Mouse (Mus musculus) spleen, adult 2 months (tissue): ENCODE measurements around the gene Zfp420. TPM values are rescaled to one million over a fixed set of nuclear protein-coding genes. Genes with fewer than 3 reads are reported as not detected.

Source experiments
- DNase-seq, 2 experiments: peaks; one replicate each; pipeline versions ENCODE4 v3.0.0 to v3.0.0-alpha.2; 2012 to 2021; ENCODE audit warnings: low spot score in 2 of 2, low read depth in 1 of 2
- H3K27ac ChIP-seq: fragments of 200-500 bp; 2 replicates; pipeline ENCODE4 v1.5.1; 2012; ENCODE audit warnings: low read length, inconsistent platforms; ENCODE audit not compliant: insufficient read depth
- H3K27me3 ChIP-seq: fragments of 200-500 bp; 2 replicates; pipeline ENCODE4 v1.6.1; 2012; ENCODE audit warnings: mild to moderate bottlenecking, moderate library complexity, low read length, inconsistent platforms; ENCODE audit not compliant: control insufficient read depth, insufficient read depth
- H3K36me3 ChIP-seq: fragments of 200-500 bp; 2 replicates; pipeline ENCODE4 v1.6.1; 2012; ENCODE audit warnings: mild to moderate bottlenecking, low read length, inconsistent platforms; ENCODE audit not compliant: control insufficient read depth, insufficient read depth
- H3K4me1 ChIP-seq: fragments of 200-500 bp; 2 replicates; pipeline ENCODE4 v1.6.1; 2011; ENCODE audit warnings: inconsistent platforms; ENCODE audit not compliant: control insufficient read depth, insufficient read depth, insufficient read length
- H3K4me3 ChIP-seq: fragments of 200-500 bp; 2 replicates; pipeline ENCODE4 v1.5.1; 2011; ENCODE audit warnings: mild to moderate bottlenecking, inconsistent platforms; ENCODE audit not compliant: insufficient read depth, insufficient read length; ENCODE audit errors: extremely low read depth
- CTCF ChIP-seq: fragments of 200-500 bp; IDR thresholded peaks from 2 replicates; pipeline ENCODE4 v1.5.1; 2011; ENCODE audit warnings: mild to moderate bottlenecking, inconsistent platforms; ENCODE audit not compliant: insufficient read depth, insufficient read length, insufficient replicate concordance; ENCODE audit errors: extremely low read depth
- POLR2A ChIP-seq: fragments of 200-500 bp; IDR thresholded peaks from 2 replicates; pipeline ENCODE4 v1.6.1; 2011; ENCODE audit warnings: low read depth, low read length, inconsistent platforms
- WGBS: fragments of 180-500 bp; shearing (Covaris S2); methylation state at CpG from one replicate; pipeline ENCODE4 v1.1.7; 2018; 5-methylcytosine and 5-hydroxymethylcytosine counted together
- polyA plus RNA-seq: library from polyadenylated mRNA; depleted of rRNA; stranded (reverse); fragments of >200 nt; gene quantifications from 2 replicates; pipeline ENCODE4 v1.2.3, GENCODE M21; 2012

The Zfp420 gene
- polyA plus RNA-seq, 1 experiment: 1.2 TPM

DNA sequence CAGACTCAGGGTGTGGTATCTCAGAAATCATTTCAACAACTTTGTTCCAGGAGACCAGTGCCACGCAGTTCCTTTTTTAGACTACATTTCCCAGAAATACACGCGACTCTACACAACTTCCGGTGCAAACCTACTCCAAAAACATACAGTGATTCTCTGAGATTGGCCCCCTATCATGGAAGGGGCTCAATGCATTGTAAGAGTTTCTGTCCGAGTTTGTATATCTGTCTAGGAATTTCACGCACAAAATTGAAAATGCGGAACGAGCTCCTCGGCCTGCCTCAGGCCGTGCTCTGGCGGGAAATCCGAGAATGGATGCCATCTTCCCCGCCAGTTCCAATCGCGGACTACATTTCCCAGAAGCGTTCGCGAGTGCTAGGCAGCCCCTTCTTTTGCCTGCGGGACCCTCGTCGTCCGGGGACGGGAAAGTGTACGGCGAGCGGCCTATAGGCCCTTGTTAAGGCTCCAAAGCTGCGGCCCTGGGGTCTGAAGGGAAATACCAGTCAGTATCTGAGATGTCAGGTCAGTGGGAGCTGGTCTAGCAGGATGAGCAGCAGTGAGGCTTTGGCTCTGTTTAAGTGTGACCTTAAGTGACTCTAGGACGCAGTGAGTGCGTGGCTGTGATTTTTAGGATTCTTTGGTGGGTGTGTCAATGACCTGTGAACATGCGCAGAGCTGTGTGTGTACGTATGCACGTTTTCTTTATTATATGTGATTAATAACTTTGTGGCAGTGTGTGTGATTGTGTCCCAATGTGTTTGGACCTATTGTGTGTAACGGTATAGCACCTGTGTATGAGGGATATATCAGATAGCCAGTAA, 48.6 kb downstream of the Zfp420 start, which contains the start of gene Zfp383:
TSS of gene Zfp383 (plus strand) at position 94 of the 821 bp plus-strand sequence.
- peaks cover 7% of the 10 kb centered on the region; the same call in 1 of the 2 replicates for H3K36me3 ChIP-seq

DNA sequence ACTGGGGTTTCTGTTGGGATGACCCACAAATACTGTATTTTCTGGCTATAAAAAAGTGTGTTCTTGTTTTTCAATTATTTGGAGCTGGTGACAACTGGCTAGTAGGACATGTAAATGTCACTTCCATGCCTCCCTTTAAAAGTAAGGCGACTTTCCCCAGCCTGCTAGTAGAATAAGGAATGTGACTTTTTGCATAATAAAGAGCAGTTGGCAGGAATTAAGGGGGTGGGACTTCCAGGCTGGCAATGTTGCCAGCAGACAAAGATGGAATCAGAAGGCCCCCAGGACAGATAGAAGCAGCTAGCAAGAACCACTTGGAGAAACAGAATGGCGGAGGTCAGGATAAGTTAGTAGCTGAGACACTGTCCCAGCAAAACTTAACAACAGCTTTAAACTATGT, 50.5 kb downstream of the Zfp420 start:
- no peaks in the 10 kb centered on the region for H3K27me3 ChIP-seq
- TF ChIP-seq CTCF: no peak
- no peak for TF ChIP-seq POLR2A
- WGBS: 90% methylated on average over 2 of the region's 2 CpGs
- no peak overlapping the region for H3K27ac ChIP-seq
- DNase-seq: no peak
- peaks cover 18% of the 10 kb centered on the region for H3K36me3 ChIP-seq
- no peak overlapping the region for H3K4me3 ChIP-seq
- no peaks in the 10 kb centered on the region for H3K4me1 ChIP-seq

More for the DNA sequence above, 48.6 kb downstream of the Zfp420 start, which contains the start of gene Zfp383:
- TF ChIP-seq CTCF (no peak), POLR2A (no peak)
- no peaks in the 10 kb centered on the region for H3K4me1 ChIP-seq
- H3K27me3 ChIP-seq: no peaks in the 10 kb centered on the region
- peak within 1 kb of the TSS; percentile 64 for H3K4me3 ChIP-seq
- peak within 1 kb of the TSS; percentile 64 for H3K27ac ChIP-seq
- WGBS: 1% methylated on average over 33 of the region's 33 CpGs
- peak; percentile 64 to 76 for DNase-seq

DNA sequence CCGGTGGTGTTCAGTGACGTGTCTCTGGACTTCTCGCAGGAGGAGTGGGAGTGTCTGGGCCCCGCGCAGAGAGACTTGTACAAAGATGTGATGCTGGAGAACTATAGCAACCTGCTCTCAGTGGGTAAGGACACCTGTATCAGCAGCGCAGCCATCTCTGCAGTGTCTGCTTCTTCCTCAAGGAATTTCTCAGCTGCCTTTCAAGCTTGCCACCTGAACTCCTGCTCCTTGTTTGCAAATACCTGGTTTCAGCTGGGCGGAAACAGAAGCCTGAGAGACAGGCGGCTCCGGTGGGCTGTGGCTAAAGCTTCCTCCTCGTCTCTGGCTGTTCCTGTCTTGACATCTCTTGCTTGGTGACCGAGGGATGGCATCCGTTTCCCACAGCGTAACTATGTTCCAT, 52.4 kb downstream of the Zfp420 start:
- Histone ChIP-seq H3K36me3 (peaks cover 20% of the 10 kb centered on the region), H3K4me3 (no peak overlapping the region)
- WGBS: 93% methylated on average over 13 of the region's 13 CpGs

DNA sequence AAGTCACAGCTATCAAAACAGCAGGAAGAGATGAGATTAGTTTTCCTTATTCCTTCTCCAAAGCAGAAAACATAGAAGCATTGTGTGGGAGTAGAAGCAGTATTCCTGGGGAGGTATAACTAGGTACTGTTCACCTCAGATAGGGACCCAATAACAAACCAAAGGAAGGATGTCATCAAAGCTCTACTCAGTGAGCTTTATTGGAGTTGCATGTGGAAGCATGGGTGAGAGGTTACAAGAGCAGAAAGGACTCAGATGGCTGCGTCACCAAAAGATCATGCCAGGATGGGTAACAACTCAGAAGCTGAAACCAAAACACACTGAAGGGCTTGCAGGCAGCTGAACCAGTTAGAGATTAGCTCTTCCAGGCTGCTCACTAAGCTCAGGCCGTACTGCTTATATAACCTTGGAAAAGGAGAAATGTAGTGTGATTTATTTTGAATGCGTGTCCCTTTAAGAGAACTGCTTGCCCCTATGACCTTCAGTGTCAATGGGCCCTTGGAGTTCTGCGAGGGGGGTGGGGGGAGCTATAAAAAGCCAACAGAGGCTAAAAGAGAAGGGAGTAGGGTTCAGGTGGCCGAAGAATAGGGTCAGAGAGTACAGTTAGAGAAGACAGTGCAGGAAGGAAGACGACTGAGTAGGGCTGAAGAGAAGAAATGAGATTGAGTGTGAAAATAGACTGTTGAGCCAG, 57.7 kb downstream of the Zfp420 start:
- Histone ChIP-seq H3K4me1 (no peaks in the 10 kb centered on the region; the same call in 1 of the 2 replicates), H3K4me3 (no peak overlapping the region), H3K27ac (no peak overlapping the region), H3K36me3 (peaks cover 15% of the 10 kb centered on the region), H3K27me3 (no peaks in the 10 kb centered on the region)
- WGBS: 76% methylated on average over 6 of the region's 6 CpGs
- no peak for DNase-seq
- TF ChIP-seq CTCF: no peak
- no peak for TF ChIP-seq POLR2A

More for the DNA sequence above, 52.4 kb downstream of the Zfp420 start:
- TF ChIP-seq POLR2A (no peak), CTCF (no peak)
- H3K4me1 ChIP-seq: no peaks in the 10 kb centered on the region
- no peaks in the 10 kb centered on the region for H3K27me3 ChIP-seq
- H3K27ac ChIP-seq: no peak overlapping the region
- no peak for DNase-seq

DNA sequence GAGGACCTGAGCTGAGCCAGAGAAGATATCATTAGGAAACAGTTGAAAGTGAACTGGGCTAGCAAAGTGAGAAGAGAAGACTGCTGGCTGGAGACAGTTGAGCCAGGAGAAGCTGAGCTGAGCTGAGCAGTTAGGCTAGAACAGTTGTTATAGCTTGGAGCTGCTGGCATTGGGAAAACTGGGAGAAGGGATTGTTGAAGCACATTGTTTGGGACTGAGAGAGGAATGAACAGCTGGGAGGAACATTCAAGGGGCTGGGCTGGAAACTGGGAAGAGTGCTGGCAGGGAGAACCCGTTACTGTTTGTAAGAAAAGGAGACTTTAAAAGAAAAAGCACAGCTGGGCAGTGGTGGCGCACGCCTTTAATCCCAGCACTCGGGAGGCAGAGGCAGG, 58.3 kb downstream of the Zfp420 start:
- TF ChIP-seq POLR2A: no peak
- TF ChIP-seq CTCF: no peak

DNA sequence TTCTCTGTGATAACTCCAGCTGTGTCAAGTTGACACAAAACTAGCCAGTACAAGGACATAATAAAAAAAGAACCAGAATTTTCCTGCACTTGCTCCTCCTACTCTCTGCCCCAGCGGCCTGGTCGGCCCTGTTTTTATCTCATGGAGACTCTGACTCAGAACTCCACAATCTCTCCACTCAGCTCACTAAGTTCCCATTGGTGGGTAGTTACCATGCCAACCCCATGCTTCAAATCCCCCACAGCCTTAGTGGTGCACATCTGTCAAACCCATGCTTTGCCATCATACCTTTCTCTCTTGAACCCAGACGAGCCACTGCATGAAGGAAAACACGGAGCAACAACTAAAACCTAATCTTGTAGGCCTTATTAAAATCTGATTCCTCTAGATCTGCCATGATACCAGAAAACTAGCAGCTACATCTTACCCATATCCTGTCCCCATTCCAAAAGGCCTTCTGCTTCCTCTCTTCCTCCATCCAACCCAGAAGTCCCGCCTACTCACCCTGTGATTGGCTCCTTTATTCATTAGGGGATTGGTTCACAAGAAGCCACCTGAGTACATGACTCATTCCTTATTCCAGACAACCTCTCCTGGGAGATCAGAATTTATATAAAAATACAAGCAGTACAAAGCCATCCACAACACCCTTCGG, 61.8 kb downstream of the Zfp420 start:
- Histone ChIP-seq H3K4me1 (no peaks in the 10 kb centered on the region; the same call in 1 of the 2 replicates), H3K36me3 (no peaks in the 10 kb centered on the region), H3K4me3 (no peak overlapping the region), H3K27me3 (no peaks in the 10 kb centered on the region), H3K27ac (no peak overlapping the region)
- TF ChIP-seq CTCF (no peak), POLR2A (no peak)
- DNase-seq: no peak
- 86% methylated on average over 6 of the region's 6 CpGs for WGBS

More for the DNA sequence above, 58.3 kb downstream of the Zfp420 start:
- H3K4me3 ChIP-seq: no peak overlapping the region
- WGBS: 90% methylated on average over 4 of the region's 4 CpGs
- H3K36me3 ChIP-seq: peaks cover 15% of the 10 kb centered on the region
- no peaks in the 10 kb centered on the region; the same call in 1 of the 2 replicates for H3K4me1 ChIP-seq
- H3K27me3 ChIP-seq: no peaks in the 10 kb centered on the region
- no peak overlapping the region for H3K27ac ChIP-seq
- no peak for DNase-seq
